10 mouse cellular contexts compared by ENCODE assay signal in the genomic region with DNA sequence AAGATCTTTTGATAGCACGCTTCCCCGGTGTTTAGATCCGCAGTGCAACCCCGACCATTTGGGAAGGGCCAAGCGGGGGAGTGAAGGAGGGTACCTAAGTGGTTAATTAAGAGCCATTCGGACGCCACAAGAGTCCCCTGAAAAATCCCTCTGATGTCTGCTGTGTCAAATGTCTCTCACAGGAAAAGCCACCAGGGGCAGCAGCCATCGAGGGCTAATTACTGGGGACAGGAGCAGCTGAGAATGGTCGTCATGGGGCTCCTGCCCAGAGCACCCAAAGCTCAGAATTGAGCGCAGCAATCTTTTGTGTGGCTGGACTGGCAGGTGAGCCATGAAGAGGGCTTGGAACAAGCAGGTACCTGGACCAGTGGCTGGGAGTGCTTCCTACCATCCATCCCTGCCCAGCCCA.
DNase-seq lines count a peak whose midpoint lies in the region; ATAC-seq and TF ChIP-seq lines count a peak whose summit lies in the region.
"Had no signal": no experiment of that assay in that cellular context is flagged by ENCODE, and none has a peak within 500 bp of the region (broad histone marks: within the 10 kb centered on the region; RNA-seq: fewer than 3 reads in every experiment).

No protein-coding gene starts in this region.

- peaks cover 10% of the 10 kb centered on the region for H3K4me1 ChIP-seq in heart, embryonic 10.5 days
- peaks cover 5% of the 10 kb centered on the region for H3K4me1 ChIP-seq in hindbrain, embryonic 11.5 days (replicated peaks; ENCODE audit: control insufficient read depth, insufficient read depth, low read length)
- H3K4me1 ChIP-seq in midbrain, embryonic 14.5 days (ENCODE audit: control insufficient read depth, insufficient read depth, low read length), result peaks cover 38% of the 10 kb centered on the region

- H3K4me2 ChIP-seq in hindbrain, embryonic 11.5 days (replicated peaks; ENCODE audit: low read depth, low read length), result no peak overlapping the region
- H3K4me2 ChIP-seq in midbrain, embryonic 14.5 days (ENCODE audit: low read length), result peak overlapping the region; percentile 34

- no peaks in the 10 kb centered on the region for H3K36me3 ChIP-seq in heart, embryonic 10.5 days
- H3K36me3 ChIP-seq in hindbrain, embryonic 11.5 days (ENCODE audit: control insufficient read depth, insufficient read depth, low read length), result no peaks in the 10 kb centered on the region
- no peaks in the 10 kb centered on the region for H3K36me3 ChIP-seq in midbrain, embryonic 14.5 days (ENCODE audit: control insufficient read depth, insufficient read depth, low read length)

- peaks cover 19% of the 10 kb centered on the region for H3K27me3 ChIP-seq in heart, embryonic 10.5 days (ENCODE audit: insufficient read depth, poor library complexity, severe bottlenecking)
- H3K27me3 ChIP-seq in hindbrain, embryonic 11.5 days (ENCODE audit: control insufficient read depth, insufficient read depth, low read length), result peaks cover 5% of the 10 kb centered on the region
- H3K27me3 ChIP-seq in midbrain, embryonic 14.5 days (ENCODE audit: control insufficient read depth, insufficient read depth, low read length), result peaks cover 12% of the 10 kb centered on the region; the same call in 1 of the 2 replicates
- H3K27me3 ChIP-seq: Patski had no signal

- peak overlapping the region; percentile 36 for H3K4me3 ChIP-seq in heart, embryonic 10.5 days
- no peak overlapping the region for H3K4me3 ChIP-seq in hindbrain, embryonic 11.5 days (ENCODE audit: low read depth, low read length)
- H3K4me3 ChIP-seq in midbrain, embryonic 14.5 days (replicated peaks; ENCODE audit: low read depth, low read length), result no peak overlapping the region

- no peaks in the 10 kb centered on the region for H3K9me3 ChIP-seq in heart, embryonic 10.5 days
- no peaks in the 10 kb centered on the region for H3K9me3 ChIP-seq in hindbrain, embryonic 11.5 days (ENCODE audit: control insufficient read depth, low read length)
- H3K9me3 ChIP-seq in midbrain, embryonic 14.5 days (ENCODE audit: control insufficient read depth, low read length), result no peaks in the 10 kb centered on the region

- 8% methylated on average over 10 of the region's 10 CpGs for WGBS in heart, embryonic 10.5 days
- 11% methylated on average over 10 of the region's 10 CpGs for whole genome bisulfite sequencing in hindbrain, embryonic 11.5 days
- 10% methylated on average over 10 of the region's 10 CpGs for WGBS in midbrain, embryonic 14.5 days

- no peak for TF ChIP-seq POLR2A in brain, embryonic 14.5 days (IDR thresholded peaks at IDR 0.05; ENCODE audit: borderline replicate concordance, extremely low read depth, insufficient read depth, insufficient read length, poor library complexity, severe bottlenecking)

- no peak overlapping the region for H3K27ac ChIP-seq in heart, embryonic 10.5 days
- H3K27ac ChIP-seq in hindbrain, embryonic 11.5 days (ENCODE audit: low read depth, low read length), result no peak overlapping the region
- peak overlapping the region; percentile 55 for H3K27ac ChIP-seq in midbrain, embryonic 14.5 days (replicated peaks; ENCODE audit: low read depth, low read length)

- no peak overlapping the region for H3K9ac ChIP-seq in hindbrain, embryonic 11.5 days (ENCODE audit: low read depth, low read length)
- H3K9ac ChIP-seq in midbrain, embryonic 14.5 days (replicated peaks; ENCODE audit: low read length), result no peak overlapping the region

- no peak for DNase-seq in heart, embryonic 10.5 days (ENCODE audit: low spot score)
- no peak for DNase-seq in heart, postnatal 36 days
- DNase-seq in brain, embryonic 14.5 days (ENCODE audit: low read depth), result no peak
- peak; percentile 59 for DNase-seq in hindbrain, embryonic 11.5 days (ENCODE audit: low spot score)
- peak; percentile 61 for DNase-seq in midbrain, embryonic 14.5 days
- no peak for DNase-seq in thymus, postnatal 4 days
- no peak for DNase-seq in layer of hippocampus, postnatal 10 days (ENCODE audit: low spot score in 2 of 2)
- no peak for DNase-seq in thymus, postnatal 0 days (ENCODE audit: low spot score)
- DNase-seq: kidney, adult 11 months had no signal

- peak; percentile 30; the same call in 1 of the 2 replicates for TF ChIP-seq CTCF in brain, embryonic 14.5 days (IDR thresholded peaks at IDR 0.05; ENCODE audit: borderline replicate concordance, extremely low read depth, insufficient read depth, insufficient read length)

- ATAC-seq in hindbrain, embryonic 11.5 days (ENCODE audit: low FRiP score), result peak; percentile 53; the same call in 1 of the 2 replicates
- ATAC-seq in midbrain, embryonic 14.5 days (ENCODE audit: low FRiP score, low TSS enrichment), result peak; percentile 72; the same call in 1 of the 2 replicates
- ATAC-seq: Patski had no signal

- intact Hi-C loops in heart, postnatal 36 days (cut with DNase I), result no loop called here

Comparison
In these comparisons a context has a peak if more than half of its experiments do, and no peak if none do; other contexts are left out.
1. DNase-seq: peak in hindbrain, embryonic 11.5 days (single experiment) and midbrain, embryonic 14.5 days (single experiment); none in heart, embryonic 10.5 days (single experiment), heart, postnatal 36 days (0 of 2), brain, embryonic 14.5 days (single experiment), thymus, postnatal 4 days (single experiment), layer of hippocampus, postnatal 10 days (0 of 2) and thymus, postnatal 0 days (single experiment).